Mouse (Mus musculus) embryonic fibroblast, embryonic 13.5 days (primary cell): ENCODE data around the gene Myo15b.

ENCODE experiments used
- CTCF ChIP-seq: IDR thresholded peaks from 2 replicates; pipeline ENCODE4 v1.5.1; 2011; ENCODE audit warnings: mild to moderate bottlenecking, control low read depth, low read length, moderate library complexity, borderline replicate concordance; ENCODE audit not compliant: insufficient read depth
- POLR2A ChIP-seq: IDR thresholded peaks from 2 replicates; pipeline ENCODE4 v1.6.1; 2011; ENCODE audit warnings: low read depth, mild to moderate bottlenecking, control low read depth, low read length, moderate library complexity

DNA sequence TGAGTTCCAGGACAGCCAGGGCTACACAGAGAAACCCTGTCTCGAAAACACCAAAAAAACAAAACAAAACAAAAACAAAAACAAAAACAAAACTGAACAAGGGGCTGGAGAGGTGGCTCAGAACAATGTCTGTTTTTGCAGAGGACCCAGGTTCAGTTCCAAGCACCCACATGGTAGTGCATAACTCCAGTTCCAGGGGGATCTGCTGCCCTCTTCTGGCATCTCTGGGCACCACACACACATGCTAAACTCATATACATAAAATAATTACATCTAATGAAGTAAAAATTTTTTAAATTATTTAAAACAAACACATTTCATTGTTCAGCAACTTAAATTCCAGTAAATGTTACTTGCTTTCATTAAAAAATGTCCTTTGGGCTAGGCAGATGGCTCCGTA, 12.4 kb upstream of the Myo15b start:
- TF ChIP-seq CTCF (no peak), POLR2A (no peak)
